Mouse (Mus musculus) hindbrain, embryonic 15.5 days (tissue): ENCODE results near the gene Ccdc57. TPM values are rescaled to one million over a fixed set of nuclear protein-coding genes. Genes with fewer than 3 reads are reported as not detected.

Experiments
- ATAC-seq: fragments of 200-750 bp; cut with Nextera tagmentation; 2 replicates; pipeline ENCODE4 v1.8.0; 2017; ENCODE audit warnings: low read depth, moderate number of reproducible peaks, moderate TSS enrichment; ENCODE audit not compliant: low FRiP score
- H3K27ac ChIP-seq: fragments of 300-500 bp; sonication (generic); replicated peaks from 2 replicates; pipeline ENCODE4 v1.5.1; 2015; ENCODE audit warnings: mild to moderate bottlenecking, inconsistent platforms
- H3K27me3 ChIP-seq: fragments of 300-500 bp; sonication (generic); 2 replicates; pipeline ENCODE4 v1.6.1; 2015; ENCODE audit warnings: control low read depth, inconsistent platforms
- H3K36me3 ChIP-seq: fragments of 300-500 bp; sonication (generic); 2 replicates; pipeline ENCODE4 v1.6.1; 2015; ENCODE audit warnings: control low read depth, inconsistent platforms
- H3K4me1 ChIP-seq: fragments of 300-500 bp; sonication (generic); replicated peaks from 2 replicates; pipeline ENCODE4 v1.6.1; 2015; ENCODE audit warnings: control low read depth, inconsistent platforms
- H3K4me2 ChIP-seq: fragments of 300-500 bp; sonication (generic); 2 replicates; pipeline ENCODE4 v1.6.1; 2015; ENCODE audit warnings: moderate library complexity, mild to moderate bottlenecking, inconsistent platforms
- H3K4me3 ChIP-seq: fragments of 300-500 bp; sonication (generic); 2 replicates; pipeline ENCODE4 v1.5.1; 2015; ENCODE audit warnings: mild to moderate bottlenecking, inconsistent platforms
- H3K9ac ChIP-seq: fragments of 300-500 bp; sonication (generic); 2 replicates; pipeline ENCODE4 v1.6.1; 2015; ENCODE audit warnings: inconsistent platforms
- H3K9me3 ChIP-seq: fragments of 300-500 bp; sonication (generic); 2 replicates; pipeline ENCODE4 v1.6.1; 2016; ENCODE audit warnings: control low read depth, inconsistent platforms
- WGBS: fragments of 180-500 bp; shearing (Covaris S2); methylation state at CpG from one replicate; pipeline ENCODE4 v1.1.7; 2015; 5-methylcytosine and 5-hydroxymethylcytosine counted together
- polyA plus RNA-seq: library from polyadenylated mRNA; unstranded; fragments of >200 nt; fragmentation: Nextera tagmentation; extraction: Ambion mirVana; gene quantifications from 2 replicates; pipeline ENCODE4 v1.2.1, GENCODE M21; 2015

The Ccdc57 gene
- polyA plus RNA-seq, 1 experiment from 2014 or later, result 6.1 TPM

- no peak for ATAC-seq
- Histone ChIP-seq H3K4me2 (no peak overlapping the region), H3K27ac (no peak overlapping the region), H3K27me3 (no peaks in the 10 kb centered on the region), H3K4me1 (peaks cover 13% of the 10 kb centered on the region), H3K9me3 (no peaks in the 10 kb centered on the region), H3K9ac (no peak overlapping the region), H3K36me3 (0 out of 2 replicates have a peak, but pooled peaks cover 3% of the 10 kb centered on the region), H3K4me3 (no peak overlapping the region)
- whole genome bisulfite sequencing, result 95% methylated on average over 4 of the region's 4 CpGs
These were observed 4.2 kb downstream of the Ccdc57 start for GRCm38 (mm10) chr11:120928468-120928867.

- ATAC-seq, result no peak
These were observed 10.1 kb downstream of the Ccdc57 start for GRCm38 (mm10) chr11:120922528-120922927.

GRCm38 (mm10) chr11:120917756-120918155 lies 14.9 kb downstream of the Ccdc57 start:
- H3K4me2 ChIP-seq, result no peak overlapping the region
- no peaks in the 10 kb centered on the region for H3K4me1 ChIP-seq
- H3K27ac ChIP-seq, result no peak overlapping the region
- no peaks in the 10 kb centered on the region for H3K9me3 ChIP-seq
- no peaks in the 10 kb centered on the region for H3K27me3 ChIP-seq
- H3K36me3 ChIP-seq, result peaks cover 43% of the 10 kb centered on the region
- no peak for ATAC-seq
- 96% methylated on average over 5 of the region's 5 CpGs for WGBS
- no peak overlapping the region for H3K4me3 ChIP-seq
- no peak overlapping the region for H3K9ac ChIP-seq

More at GRCm38 (mm10) chr11:120922528-120922927, 10.1 kb downstream of the Ccdc57 start:
- Histone ChIP-seq H3K4me2 (no peak overlapping the region), H3K4me1 (no peaks in the 10 kb centered on the region), H3K27me3 (no peaks in the 10 kb centered on the region), H3K9me3 (no peaks in the 10 kb centered on the region), H3K9ac (no peak overlapping the region), H3K4me3 (no peak overlapping the region), H3K27ac (no peak overlapping the region), H3K36me3 (peaks cover 35% of the 10 kb centered on the region)
- WGBS, result 98% methylated on average over 3 of the region's 3 CpGs

- no peak overlapping the region for H3K4me2 ChIP-seq
- H3K4me1 ChIP-seq, result no peaks in the 10 kb centered on the region
- no peaks in the 10 kb centered on the region for H3K27me3 ChIP-seq
- H3K27ac ChIP-seq, result no peak overlapping the region
- peaks cover 41% of the 10 kb centered on the region for H3K36me3 ChIP-seq
- 79% methylated on average over 3 of the region's 3 CpGs for WGBS
- H3K9me3 ChIP-seq, result no peaks in the 10 kb centered on the region
- no peak overlapping the region for H3K4me3 ChIP-seq
- ATAC-seq, result no peak
- H3K9ac ChIP-seq, result no peak overlapping the region
These were observed 16.2 kb downstream of the Ccdc57 start for GRCm38 (mm10) chr11:120916477-120916876.

- WGBS, result 98% methylated on average over 4 of the region's 4 CpGs
- Histone ChIP-seq H3K4me1 (no peaks in the 10 kb centered on the region), H3K9me3 (no peaks in the 10 kb centered on the region), H3K9ac (no peak overlapping the region), H3K27ac (no peak overlapping the region), H3K4me2 (no peak overlapping the region), H3K4me3 (no peak overlapping the region), H3K36me3 (peaks cover 21% of the 10 kb centered on the region), H3K27me3 (no peaks in the 10 kb centered on the region)
- ATAC-seq, result no peak
These were observed 18.9 kb downstream of the Ccdc57 start for GRCm38 (mm10) chr11:120913796-120914195.

GRCm38 (mm10) chr11:120905430-120905873 lies 27.2 kb downstream of the Ccdc57 start:
- H3K4me2 ChIP-seq, result no peak overlapping the region
- no peaks in the 10 kb centered on the region for H3K4me1 ChIP-seq
- H3K9ac ChIP-seq, result no peak overlapping the region
- peaks cover 5% of the 10 kb centered on the region; the same call in 1 of the 2 replicates for H3K36me3 ChIP-seq
- no peak overlapping the region for H3K27ac ChIP-seq
- no peaks in the 10 kb centered on the region for H3K27me3 ChIP-seq
- 18% methylated on average over 1 of the region's 1 CpGs for WGBS
- ATAC-seq, result 0 out of 2 replicates have a peak, but pooled peaks have one; percentile 63
- no peaks in the 10 kb centered on the region for H3K9me3 ChIP-seq
- no peak overlapping the region for H3K4me3 ChIP-seq

- Histone ChIP-seq H3K36me3 (peaks cover 5% of the 10 kb centered on the region; the same call in 1 of the 2 replicates), H3K4me3 (no peak overlapping the region), H3K27ac (no peak overlapping the region), H3K9ac (no peak overlapping the region), H3K4me2 (no peak overlapping the region), H3K27me3 (no peaks in the 10 kb centered on the region), H3K9me3 (no peaks in the 10 kb centered on the region), H3K4me1 (no peaks in the 10 kb centered on the region)
- no peak for ATAC-seq
- WGBS, result 96% methylated on average over 3 of the region's 3 CpGs
These were observed 28.1 kb downstream of the Ccdc57 start for GRCm38 (mm10) chr11:120904561-120904960.

- Histone ChIP-seq H3K9me3 (no peaks in the 10 kb centered on the region), H3K27ac (no peak overlapping the region), H3K4me2 (no peak overlapping the region), H3K27me3 (no peaks in the 10 kb centered on the region), H3K36me3 (peaks cover 5% of the 10 kb centered on the region; the same call in 1 of the 2 replicates), H3K4me3 (no peak overlapping the region), H3K9ac (no peak overlapping the region), H3K4me1 (no peaks in the 10 kb centered on the region)
- WGBS, result 84% methylated on average over 24 of the region's 24 CpGs
- no peak for ATAC-seq
These were observed 29.4 kb downstream of the Ccdc57 start for GRCm38 (mm10) chr11:120903159-120903850.

GRCm38 (mm10) chr11:120902487-120903142 lies 30.1 kb downstream of the Ccdc57 start:
- H3K9me3 ChIP-seq, result no peaks in the 10 kb centered on the region
- peaks cover 8% of the 10 kb centered on the region; the same call in 1 of the 2 replicates for H3K36me3 ChIP-seq
- no peaks in the 10 kb centered on the region for H3K4me1 ChIP-seq
- no peak overlapping the region for H3K4me3 ChIP-seq
- no peak overlapping the region for H3K27ac ChIP-seq
- no peak overlapping the region for H3K9ac ChIP-seq
- no peak overlapping the region for H3K4me2 ChIP-seq
- ATAC-seq, result no peak
- no peaks in the 10 kb centered on the region for H3K27me3 ChIP-seq
- 48% methylated on average over 10 of the region's 10 CpGs for WGBS

GRCm38 (mm10) chr11:120901729-120902486 lies 30.8 kb downstream of the Ccdc57 start:
- no peaks in the 10 kb centered on the region for H3K4me1 ChIP-seq
- H3K4me3 ChIP-seq, result no peak overlapping the region
- no peak overlapping the region for H3K4me2 ChIP-seq
- no peak overlapping the region for H3K9ac ChIP-seq
- H3K27me3 ChIP-seq, result no peaks in the 10 kb centered on the region
- WGBS, result 78% methylated on average over 21 of the region's 21 CpGs
- no peaks in the 10 kb centered on the region for H3K9me3 ChIP-seq
- peaks cover 13% of the 10 kb centered on the region for H3K36me3 ChIP-seq
- H3K27ac ChIP-seq, result no peak overlapping the region
- ATAC-seq, result no peak

GRCm38 (mm10) chr11:120900276-120901244 lies 32.1 kb downstream of the Ccdc57 start:
- H3K9me3 ChIP-seq, result no peaks in the 10 kb centered on the region
- no peak for ATAC-seq
- no peak overlapping the region for H3K9ac ChIP-seq
- H3K4me1 ChIP-seq, result no peaks in the 10 kb centered on the region
- peaks cover 26% of the 10 kb centered on the region for H3K36me3 ChIP-seq
- no peaks in the 10 kb centered on the region for H3K27me3 ChIP-seq
- 87% methylated on average over 8 of the region's 8 CpGs for WGBS
- no peak overlapping the region for H3K4me3 ChIP-seq
- no peak overlapping the region for H3K4me2 ChIP-seq
- no peak overlapping the region for H3K27ac ChIP-seq
